Mouse (Mus musculus) spleen, embryonic (tissue): ENCODE measurements around the gene Myadm.
"Not testable (repeated sequence)": the region's sequence is repeated elsewhere in the genome, so short reads cannot be mapped to it uniquely, and the experiment has no call there.

ENCODE experiments used
- CTCF ChIA-PET: fragments of 350-600 bp; sonication (Branson Sonifier 250); formaldehyde crosslinking; loops from one replicate; lab custom pipeline; 2022; lab: Charles Lee

The Myadm gene

DNA sequence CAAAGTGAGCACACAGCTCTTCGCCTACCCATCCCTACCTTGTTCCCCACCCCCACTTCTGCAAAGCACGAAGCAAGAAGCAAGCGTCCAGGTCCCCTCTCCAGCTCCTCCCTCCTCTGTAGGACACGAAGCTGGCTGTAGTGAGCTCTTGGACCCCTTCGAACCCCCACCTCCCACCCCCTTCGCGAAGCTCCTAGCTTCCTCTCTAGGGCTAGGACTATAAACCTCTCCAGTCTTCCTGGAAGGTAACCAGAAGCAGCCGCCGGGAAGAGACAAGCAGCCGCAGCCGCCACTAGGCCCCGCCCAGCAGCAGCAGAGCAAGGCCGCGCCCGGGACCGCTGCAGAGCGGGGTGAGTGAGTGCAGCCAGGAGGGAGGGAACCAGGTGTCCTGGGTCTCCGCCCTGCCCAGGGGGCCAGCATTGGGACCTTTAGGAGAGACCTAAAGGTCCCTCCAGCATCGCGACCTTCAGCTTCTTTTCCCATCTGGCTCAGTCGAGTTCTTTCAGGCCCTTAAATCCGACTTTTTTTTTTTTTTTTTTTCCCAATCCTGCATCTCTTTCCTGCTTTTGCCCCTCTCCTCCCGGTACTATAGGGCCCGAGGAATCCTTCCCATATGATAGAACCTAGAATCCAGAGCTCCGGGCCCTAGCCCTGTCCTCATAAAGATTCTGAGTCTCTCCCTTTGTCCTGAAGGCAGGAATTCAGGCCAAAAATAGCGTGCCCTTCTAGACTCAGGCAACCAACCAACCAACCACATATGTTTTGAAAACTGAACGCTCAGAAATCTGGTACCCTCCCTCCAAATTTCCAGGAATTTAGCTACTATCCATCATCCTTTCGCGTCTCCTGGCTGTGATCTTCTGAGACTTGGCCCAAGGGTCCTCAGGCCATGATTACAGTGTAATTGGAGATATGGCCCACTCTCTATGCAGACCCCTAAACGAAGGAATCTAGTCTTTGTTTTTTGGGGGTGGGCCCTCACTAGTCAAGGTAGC is at the start of gene Myadm, which contains the start of gene Prkcg:
TSS of gene Myadm (plus strand) at position 105 of the 995 bp plus-strand sequence.
TSS of gene Prkcg (plus strand) at position 204 of the 995 bp plus-strand sequence.
- CTCF ChIA-PET = interaction anchor here (0.6 to 1.4 kb wide), 3 partner anchors 27 to 95 kb away, joined by 3 to 10 read pairs (median 7); no protein-coding TSS in a partner anchor

DNA sequence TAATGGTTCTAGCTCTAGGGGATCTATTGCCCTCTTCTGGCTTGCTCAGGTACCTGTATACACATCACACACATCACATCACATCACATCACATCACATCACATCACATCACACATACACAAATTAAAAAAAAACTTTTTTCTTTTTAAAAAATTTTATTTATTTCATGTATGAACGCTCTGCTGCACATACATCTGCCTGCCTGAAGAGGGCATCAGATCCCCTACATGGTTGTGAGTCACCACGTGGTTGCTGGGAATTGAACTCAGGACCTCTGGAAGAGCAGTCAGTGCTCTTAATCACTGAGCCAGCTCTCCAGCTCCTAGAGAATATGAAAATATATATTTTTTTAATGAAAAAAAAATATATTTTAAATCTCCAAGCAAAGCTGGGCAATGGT is 49.7 kb upstream of the Myadm start:
- CTCF ChIA-PET = no interaction called here

- CTCF ChIA-PET = interaction anchor here (0.6 kb wide), 1 partner anchor 49 kb away, joined by 7 read pairs; no protein-coding TSS in a partner anchor
Observed at GRCm38 (mm10) chr7:3260701-3261100, 28.2 kb upstream of the Myadm start.

DNA sequence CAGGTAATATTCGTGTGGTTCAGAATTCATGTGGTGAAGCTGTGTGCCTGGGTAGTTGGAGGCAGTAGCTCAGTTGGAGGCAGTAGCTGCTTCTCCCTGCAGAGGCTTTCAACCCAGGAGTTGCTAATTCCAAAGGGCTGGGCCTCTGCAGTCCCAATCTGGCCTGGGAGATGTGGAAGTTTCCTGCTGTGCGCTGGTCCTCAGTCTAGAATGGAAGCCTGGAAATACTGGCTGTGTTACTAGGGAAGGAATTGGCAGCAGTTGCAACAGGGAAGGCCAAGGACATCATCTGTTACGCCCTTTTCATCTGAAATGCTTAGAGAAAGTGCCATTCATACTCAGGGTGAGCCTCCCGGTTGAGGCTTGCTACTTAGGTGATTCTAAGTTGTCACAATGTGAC is 27.4 kb upstream of the Myadm start:
- CTCF ChIA-PET = no interaction called here

DNA sequence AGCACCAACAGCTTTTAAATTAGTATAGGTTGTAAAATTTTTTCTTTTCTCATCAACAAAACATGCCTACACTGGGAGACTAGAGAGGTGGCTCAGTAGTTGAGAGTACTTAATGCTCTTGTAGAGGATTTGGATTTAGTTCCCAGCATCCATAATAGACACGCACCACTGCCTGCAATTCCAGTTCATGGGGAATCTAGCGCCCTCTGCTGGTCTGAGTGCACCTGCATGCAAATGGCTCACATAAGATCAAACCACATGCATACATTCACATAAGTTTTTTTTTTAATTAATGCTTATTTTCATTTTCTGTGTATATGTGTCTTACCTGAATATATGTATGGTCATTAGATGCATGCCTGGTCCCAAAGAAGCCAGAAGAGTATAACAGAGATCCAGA is 26.1 kb upstream of the Myadm start:
- CTCF ChIA-PET = interaction anchor here (0.7 to 0.8 kb wide), 2 partner anchors 25 to 27 kb away, joined by 4 to 7 read pairs; partner anchors contain the start of genes Myadm and Prkcg

DNA sequence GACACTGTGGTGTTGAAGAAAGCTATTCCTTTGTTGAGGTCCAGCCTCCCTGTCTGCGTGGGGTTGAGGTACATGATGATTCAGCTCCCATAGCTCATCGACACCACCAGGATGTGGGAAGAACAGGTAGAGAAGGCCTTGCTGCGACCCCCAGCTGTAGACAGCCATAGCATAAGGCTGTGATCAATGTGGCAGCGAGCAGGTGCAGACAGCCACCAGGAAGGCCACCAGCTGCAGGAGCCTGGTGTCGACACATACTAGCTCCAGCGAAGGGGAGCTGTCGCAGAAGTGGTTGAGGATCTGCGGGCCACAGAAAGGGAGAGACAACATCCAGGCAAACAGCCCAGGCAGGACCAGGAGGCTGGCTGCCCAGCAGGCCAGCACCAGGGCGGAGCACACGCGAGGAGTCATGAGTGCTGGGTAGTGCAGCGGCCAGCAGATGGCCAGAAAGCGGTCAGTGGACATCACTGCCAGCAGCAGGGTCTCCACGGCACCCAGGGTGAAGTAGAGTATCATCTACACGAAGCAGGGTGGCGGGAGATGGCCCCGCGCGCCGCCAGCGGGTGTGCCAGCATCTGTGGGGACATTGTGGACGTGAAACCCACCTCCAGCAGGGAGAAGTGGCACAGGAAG is 24.4 kb upstream of the Myadm start:
- CTCF ChIA-PET = no interaction called here

DNA sequence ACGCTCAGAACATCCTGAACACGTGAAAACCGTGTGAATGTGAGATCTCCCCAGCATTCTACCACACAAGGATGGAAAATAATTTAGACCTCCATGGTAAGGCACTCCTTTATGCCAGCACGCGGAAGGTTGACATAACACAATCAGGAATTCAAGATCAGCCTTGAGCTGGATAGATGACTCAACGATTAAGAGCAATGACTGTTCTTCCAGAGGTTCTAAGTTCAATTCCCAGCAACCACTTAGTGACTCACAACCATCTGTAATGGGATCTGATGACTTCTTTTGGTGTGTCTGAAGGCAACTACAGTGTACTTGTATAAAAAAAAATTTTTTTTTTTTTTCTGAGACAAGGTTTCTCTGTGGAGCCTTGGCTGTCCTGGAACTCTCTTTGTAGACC is 23.6 kb upstream of the Myadm start:
- CTCF ChIA-PET = interaction anchor here (0.7 kb wide), 1 partner anchor 33 kb away, joined by 3 read pairs; no protein-coding TSS in a partner anchor

DNA sequence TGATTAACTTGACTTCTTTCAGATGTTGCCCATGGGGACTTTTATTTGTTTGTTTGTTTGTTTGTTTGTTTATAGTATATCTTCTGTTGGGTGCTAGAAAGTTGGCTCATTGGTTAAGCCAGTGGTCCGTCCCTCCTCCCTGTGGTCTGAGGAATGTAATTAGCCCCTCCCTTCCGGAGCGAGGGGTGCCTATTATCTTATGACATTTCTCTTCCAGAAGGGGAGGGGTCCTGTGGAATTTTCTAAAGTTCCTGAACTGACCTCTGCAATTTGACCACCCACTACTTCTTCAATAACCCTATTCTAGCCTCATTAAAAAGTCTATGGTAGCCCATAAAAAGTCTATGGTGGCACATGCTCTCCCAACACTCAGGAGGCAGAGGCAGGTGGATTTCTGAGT is 21.6 kb upstream of the Myadm start:
- CTCF ChIA-PET = no interaction called here

- CTCF ChIA-PET = no interaction called here
Observed at GRCm38 (mm10) chr7:3267888-3268287, 21.0 kb upstream of the Myadm start.

DNA sequence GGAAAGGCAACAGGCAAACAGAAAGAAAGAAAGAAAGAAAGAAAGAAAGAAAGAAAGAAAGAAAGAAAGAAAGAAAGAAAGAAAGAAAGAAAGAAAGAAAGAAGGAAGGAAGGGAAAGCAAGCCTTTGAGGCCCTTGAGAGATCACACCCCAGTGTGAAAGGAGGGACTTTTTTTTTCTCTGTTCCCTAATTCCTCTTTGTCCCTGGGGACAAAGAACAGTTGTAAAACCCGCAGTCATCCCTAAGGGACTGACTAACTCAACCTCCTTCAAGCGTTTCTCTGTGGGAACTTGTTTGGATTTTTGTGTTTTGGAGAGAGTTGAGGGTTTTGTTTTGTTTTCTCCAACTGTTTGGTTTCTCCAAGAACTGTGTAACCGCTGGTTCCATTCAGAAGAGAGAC is 20.6 kb upstream of the Myadm start:
- CTCF ChIA-PET = no interaction called here

DNA sequence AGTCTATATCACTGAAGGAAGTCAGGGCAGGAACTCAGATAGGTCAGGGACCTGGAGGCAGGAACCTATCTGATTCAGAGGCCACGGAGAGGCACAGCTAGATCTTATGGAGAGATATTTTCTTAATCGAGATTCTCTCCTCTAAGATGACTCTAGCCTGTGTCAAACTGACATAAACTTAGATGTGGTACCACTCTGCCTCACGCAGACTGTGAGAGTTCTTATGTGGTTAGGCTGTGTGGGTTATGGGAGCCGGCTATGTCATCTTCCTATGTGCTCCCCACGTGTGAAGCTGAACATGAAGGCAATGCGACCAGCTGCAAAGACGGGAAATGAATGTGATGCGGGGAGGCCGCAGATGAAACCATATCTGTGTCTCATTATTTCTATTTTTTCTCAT is 16.7 kb upstream of the Myadm start:
- CTCF ChIA-PET = no interaction called here

DNA sequence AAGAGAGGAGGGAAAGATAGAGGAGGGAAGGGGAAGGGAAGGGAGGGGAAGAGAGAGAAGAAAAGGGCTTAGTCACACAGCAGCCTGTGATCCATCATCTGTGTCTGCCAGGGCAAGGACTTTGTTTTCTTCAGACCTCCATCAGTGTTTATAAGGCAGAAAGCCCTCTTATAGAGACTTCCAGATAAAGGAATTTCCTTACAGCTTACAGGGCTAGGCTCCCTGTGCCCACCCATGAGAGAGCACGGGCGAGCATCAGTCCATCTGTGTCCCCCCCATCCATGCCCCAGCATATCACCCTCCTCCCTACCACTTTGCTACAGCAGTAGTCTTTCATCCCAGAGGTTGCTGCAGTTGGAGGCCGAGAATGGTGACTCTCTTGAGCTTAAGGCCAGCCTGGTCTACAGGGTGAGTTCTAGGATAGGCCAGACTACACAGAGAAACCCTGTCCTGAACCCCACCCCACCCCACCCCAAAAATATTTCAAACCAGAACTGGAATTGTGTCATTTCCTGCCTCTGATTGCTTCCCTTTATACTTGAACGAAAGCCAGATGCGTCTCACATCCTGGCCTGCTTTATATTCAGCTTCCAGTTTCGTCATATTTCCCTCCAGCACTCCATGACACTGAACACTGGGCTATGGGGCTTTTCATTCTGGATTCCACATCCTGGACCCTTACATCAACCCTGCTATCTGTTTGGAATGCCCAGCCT is 13.3 kb upstream of the Myadm start:
- CTCF ChIA-PET = interaction anchor here (0.5 kb wide), 1 partner anchor 46 kb away, joined by 3 read pairs; no protein-coding TSS in a partner anchor

- CTCF ChIA-PET = not testable (repeated sequence)
Observed at GRCm38 (mm10) chr7:3276781-3277180, 12.1 kb upstream of the Myadm start.

DNA sequence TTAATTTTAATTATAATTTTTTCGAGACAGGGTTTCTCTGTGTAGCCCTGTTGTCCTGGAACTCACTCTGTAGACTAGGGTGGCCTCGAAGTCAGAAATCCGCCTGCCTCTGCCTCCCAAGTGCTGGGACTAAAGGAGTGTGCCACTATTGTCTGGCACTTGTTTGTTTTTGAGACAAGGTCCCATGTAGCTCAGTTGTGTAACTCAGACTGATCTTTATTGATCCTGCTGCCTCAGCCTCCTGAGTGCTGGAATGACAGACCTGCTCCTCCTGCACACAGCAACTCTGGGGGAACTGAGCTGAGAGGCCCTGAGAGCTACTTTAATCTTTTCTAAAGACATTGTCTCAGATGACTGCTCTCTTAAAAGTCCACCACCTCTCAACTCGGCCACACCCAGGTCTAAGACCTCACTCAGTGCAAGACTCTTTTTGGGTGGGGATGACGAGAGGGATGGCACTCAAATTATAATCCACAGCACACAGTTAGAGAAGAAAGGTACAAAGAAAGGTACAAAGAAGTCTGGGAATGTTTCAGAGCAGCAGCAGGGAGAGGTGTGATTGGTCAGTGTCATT is 8.7 kb upstream of the Myadm start:
- CTCF ChIA-PET = no interaction called here

- CTCF ChIA-PET = no interaction called here
Observed at GRCm38 (mm10) chr7:3280654-3281153, 8.2 kb upstream of the Myadm start.

DNA sequence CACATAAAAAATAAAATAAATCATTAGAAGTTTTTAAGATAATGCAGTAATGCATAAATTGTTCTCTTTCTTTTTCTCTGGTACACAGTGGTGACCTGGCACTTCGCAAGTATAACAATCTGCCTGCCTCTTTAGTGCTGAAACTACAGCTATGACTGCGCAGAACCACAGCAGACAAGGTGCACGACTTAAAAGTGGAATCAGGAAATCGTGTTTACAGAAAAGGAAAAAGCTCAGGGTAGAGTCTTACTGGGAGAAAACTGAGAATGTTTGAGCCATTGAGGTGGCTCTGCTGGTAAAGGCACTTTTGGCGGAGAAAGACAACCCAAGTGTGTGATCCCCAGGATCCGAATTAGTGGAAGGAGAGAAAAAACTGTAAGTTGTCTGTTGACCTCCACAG is 7.1 kb upstream of the Myadm start:
- CTCF ChIA-PET = no interaction called here

- CTCF ChIA-PET = interaction anchor here (0.6 kb wide), 1 partner anchor 16 kb away, joined by 3 read pairs; no protein-coding TSS in a partner anchor
Observed at GRCm38 (mm10) chr7:3283081-3283875, 5.6 kb upstream of the Myadm start.

DNA sequence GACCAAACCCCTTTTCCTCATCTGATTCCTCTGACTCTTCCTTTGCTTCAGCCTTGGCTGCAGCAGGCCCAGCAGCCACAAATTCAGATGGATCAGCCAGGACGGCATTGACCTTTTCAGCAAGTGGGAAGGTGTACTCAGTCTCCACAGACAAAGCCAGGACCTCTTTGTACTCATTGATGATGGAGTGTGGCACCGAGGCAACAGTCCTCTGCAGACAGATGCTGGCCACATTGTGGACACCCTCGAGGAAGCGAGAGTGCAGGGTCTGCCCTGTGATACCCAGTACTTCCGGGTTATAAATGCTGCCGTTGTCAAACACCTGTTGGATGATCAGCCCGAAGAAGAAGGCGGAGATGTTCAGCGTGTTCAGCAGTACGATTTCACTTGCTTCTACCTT is 4.3 kb upstream of the Myadm start:
- CTCF ChIA-PET = no interaction called here

- CTCF ChIA-PET = no interaction called here
Observed at GRCm38 (mm10) chr7:3286036-3286435, 2.8 kb upstream of the Myadm start.

- CTCF ChIA-PET = no interaction called here
Observed at GRCm38 (mm10) chr7:3287186-3287585, 1.7 kb upstream of the Myadm start.
